Mouse (Mus musculus) right cerebral cortex, adult 18-20 months (tissue): ENCODE measurements around the gene E130218I03Rik.

Experiments used
- DNase-seq: peaks from one replicate; pipeline ENCODE4 v3.0.0; 2022; ENCODE audit warnings: mixed read lengths

Gene E130218I03Rik

DNA sequence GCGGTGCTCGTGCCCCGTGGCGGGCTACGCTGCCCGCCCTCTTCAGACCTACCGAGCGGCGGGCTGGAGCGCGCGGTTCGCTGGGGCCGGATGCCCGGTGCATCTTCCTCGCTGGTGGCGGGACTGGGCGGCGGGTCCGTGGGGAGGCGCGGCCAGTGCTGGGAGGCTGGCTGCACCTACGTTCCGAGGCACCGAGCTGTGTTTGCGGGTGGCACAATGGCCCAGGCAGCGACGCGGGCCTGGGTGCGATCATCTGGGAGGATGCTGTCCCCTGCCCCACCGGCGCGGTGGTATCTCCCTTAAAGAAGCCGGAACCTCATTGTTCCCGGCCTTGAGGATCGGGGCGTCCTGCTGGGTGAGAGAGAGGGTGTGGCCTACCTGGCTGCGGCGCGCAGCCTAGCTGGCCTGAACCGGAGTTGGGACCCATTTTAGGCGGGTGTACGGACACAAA is 44.1 kb downstream of the E130218I03Rik start, which contains the start of gene Pdik1l:
TSS of gene Pdik1l (minus strand) at position 321 of the 451 bp plus-strand sequence.
- DNase-seq, result peak; percentile 72

DNA sequence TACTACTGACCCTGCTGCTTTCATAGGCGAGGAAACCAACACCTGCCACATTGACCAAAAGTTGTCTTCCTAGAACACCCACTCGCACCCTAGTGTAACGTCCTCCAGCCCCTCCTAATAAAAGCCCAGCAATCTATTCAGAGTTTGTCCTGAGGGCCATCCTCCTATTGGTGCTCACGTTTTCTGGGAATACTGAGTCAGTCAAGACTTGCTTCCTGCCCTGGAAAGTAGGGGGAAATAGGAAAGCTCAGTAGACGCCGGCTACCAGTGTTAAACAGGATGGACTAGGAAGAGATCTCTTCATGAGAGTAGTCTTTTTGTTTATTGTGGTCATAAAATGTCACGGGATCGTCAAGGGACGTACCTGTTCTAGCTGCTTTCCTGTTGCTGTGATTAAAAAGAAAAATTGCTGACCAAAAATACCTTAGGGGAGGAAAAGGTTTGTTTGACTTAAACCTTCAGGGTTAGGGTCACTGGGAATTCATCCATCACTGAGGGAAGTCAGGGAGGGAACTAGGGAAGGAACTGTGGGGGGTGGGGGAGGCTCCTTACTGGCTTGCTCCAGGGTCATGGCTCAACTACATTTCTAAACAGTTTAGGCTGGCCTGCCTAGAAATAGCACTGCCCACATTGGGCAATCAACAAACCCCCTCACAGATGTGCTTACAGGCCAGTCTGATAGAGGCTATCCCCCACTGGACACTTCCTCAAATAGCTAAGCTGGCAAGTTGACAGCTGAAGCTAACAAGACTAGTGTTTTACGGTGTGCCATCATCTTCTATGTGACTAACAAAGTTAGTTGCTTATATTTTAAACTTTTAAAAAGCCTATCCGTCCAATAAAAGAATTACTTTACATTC is 45.2 kb downstream of the E130218I03Rik start:
- no peak for DNase-seq

DNA sequence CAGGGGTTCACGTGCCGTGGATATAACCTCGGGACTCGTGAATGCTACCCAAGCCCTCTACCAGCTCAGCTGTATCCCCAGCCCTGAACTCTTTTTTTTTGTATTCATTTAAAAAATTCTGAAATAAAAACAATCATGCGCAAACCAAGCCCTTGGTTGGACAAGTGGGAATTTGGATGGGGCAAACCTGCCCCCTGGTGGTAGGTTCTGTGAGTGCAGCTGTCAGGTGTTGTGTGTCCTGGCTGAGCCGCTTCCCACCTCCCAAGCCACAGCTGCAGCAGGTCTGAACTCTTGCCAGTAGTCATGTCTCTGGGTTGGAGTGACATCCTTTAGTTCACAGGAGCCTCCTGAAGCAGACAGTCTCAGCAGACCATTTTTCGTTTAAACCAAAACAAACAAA is 48.6 kb downstream of the E130218I03Rik start:
- peak; percentile 36 for DNase-seq

DNA sequence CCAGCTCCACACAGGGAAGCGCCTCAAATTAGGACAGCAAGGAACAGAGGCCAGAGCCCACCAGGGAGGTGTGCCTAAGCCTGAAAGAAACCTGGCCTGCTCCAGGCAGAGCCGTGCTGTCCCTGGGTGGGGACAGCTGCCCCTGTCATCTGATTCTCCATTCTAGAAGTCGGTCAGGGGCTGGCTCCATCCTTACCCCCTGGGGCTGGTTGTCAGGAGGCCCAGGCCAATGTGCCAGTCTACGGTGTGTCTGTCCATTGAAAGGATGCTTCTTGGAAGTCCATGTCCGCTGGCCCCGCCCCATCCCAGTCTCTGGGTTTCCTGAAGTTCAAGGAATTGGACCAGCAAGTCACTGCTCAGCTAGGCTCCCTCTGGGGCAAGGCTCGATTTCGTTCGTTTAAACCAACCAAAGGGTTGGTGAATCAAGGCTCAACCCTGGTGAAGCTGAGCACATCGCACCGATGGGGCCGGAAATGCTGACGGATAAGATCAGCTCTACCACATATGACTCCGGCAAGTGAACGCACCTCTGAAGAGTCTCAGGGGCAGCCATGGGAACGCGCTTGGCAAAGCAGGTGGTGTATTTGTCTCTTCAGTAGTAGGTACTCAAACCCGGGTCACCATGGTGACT is 49.7 kb downstream of the E130218I03Rik start:
- no peak for DNase-seq

DNA sequence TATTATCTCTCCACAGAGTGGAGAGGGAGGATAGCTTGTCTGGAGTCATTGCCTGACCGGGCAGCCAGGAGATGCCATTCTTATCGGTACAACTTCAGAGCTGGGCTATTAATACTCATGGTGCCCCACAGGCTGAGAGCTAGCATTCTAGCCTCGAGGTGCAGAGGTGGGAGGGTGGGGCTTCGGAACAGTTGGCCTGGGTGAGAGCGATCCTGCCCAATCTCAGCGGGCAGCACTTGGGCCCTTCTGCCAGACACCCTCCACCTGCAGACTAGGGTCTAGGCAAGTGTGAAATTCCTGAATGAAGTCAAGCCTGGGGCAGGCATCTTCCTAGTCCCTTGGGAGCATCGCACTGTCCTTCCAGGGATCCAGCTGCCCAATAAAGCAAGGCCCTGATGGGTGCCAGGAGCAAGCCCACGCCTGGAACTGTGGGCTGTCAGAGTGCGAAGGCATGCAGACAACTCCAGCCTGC is 50.3 kb downstream of the E130218I03Rik start:
- DNase-seq, result no peak
